Mouse (Mus musculus) G1E (cell line): ENCODE data around the gene Alg12. TPM values are rescaled to one million over a fixed set of nuclear protein-coding genes. Genes with fewer than 3 reads are reported as not detected.

Source experiments
- ATAC-seq: 2 replicates; pipeline ENCODE4 v1.8.0; 2016; ENCODE audit warnings: mild to moderate bottlenecking; ENCODE audit not compliant: insufficient number of reproducible peaks, poor library complexity, low FRiP score, severe bottlenecking; ENCODE audit errors: extremely low read depth
- DNase-seq: peaks from one replicate; pipeline ENCODE4 v3.0.0; 2012; ENCODE audit warnings: low spot score
- H3K27me3 ChIP-seq: 2 replicates; pipeline ENCODE4 v1.6.1; 2012; ENCODE audit warnings: mild to moderate bottlenecking, low read length, inconsistent platforms; ENCODE audit not compliant: insufficient read depth
- H3K36me3 ChIP-seq: replicated peaks from 2 replicates; pipeline ENCODE3; 2012; ENCODE audit warnings: mild to moderate bottlenecking, inconsistent platforms
- H3K4me1 ChIP-seq: 2 replicates; pipeline ENCODE4 v1.6.1; 2012; ENCODE audit warnings: low read depth, low read length, inconsistent platforms, mixed read lengths; ENCODE audit not compliant: insufficient read depth
- H3K4me3 ChIP-seq: 2 replicates; pipeline ENCODE4 v1.5.1; 2012; ENCODE audit warnings: low read depth, mild to moderate bottlenecking, inconsistent platforms, low read length, moderate library complexity, mixed read lengths
- H3K9me3 ChIP-seq: replicated peaks from 2 replicates; pipeline ENCODE4 v1.6.1; 2012; ENCODE audit warnings: inconsistent platforms
- CTCF ChIP-seq: IDR thresholded peaks from 2 replicates; pipeline ENCODE4 v1.5.1; 2012; ENCODE audit warnings: low read depth, low read length, inconsistent platforms, mixed read lengths
- GATA1 ChIP-seq: IDR thresholded peaks from 2 replicates; pipeline ENCODE4 v1.6.1; 2012; ENCODE audit warnings: borderline replicate concordance, low read length, inconsistent platforms, mixed read lengths
- GATA2 ChIP-seq: IDR thresholded peaks from 2 replicates; pipeline ENCODE4 v1.6.1; 2012; ENCODE audit warnings: low read depth, low read length, inconsistent platforms, borderline replicate concordance
- POLR2AphosphoS5 ChIP-seq: IDR thresholded peaks from 2 replicates; pipeline ENCODE4 v1.6.1; 2012; ENCODE audit warnings: low read depth, low read length, inconsistent platforms; ENCODE audit not compliant: insufficient replicate concordance
- TAL1 ChIP-seq: conservative IDR thresholded peaks from 2 replicates; pipeline ENCODE4 v1.6.1; 2012; ENCODE audit warnings: low read depth, low read length, inconsistent platforms, mixed read lengths
- polyA plus RNA-seq: library from polyadenylated mRNA; stranded (reverse); fragments of >175 nt; gene quantifications from 2 replicates; pipeline ENCODE4 v1.2.3, GENCODE M21; 2012
- total RNA-seq, 2 experiments: library from RNA; stranded (forward) in 1 of 2; stranded (reverse) in 1 of 2; fragments of 200-1000 nt in 1 of 2; fragments of >200 nt in 1 of 2; fragmentation: Nextera tagmentation in 1 of 2; gene quantifications; 2 replicates each; pipeline ENCODE4 v1.2.3; 2014 to 2017

The Alg12 gene
- total and polyA plus RNA-seq, 3 experiments = 4.8 to 18.1 (median 7.8) TPM

DNA sequence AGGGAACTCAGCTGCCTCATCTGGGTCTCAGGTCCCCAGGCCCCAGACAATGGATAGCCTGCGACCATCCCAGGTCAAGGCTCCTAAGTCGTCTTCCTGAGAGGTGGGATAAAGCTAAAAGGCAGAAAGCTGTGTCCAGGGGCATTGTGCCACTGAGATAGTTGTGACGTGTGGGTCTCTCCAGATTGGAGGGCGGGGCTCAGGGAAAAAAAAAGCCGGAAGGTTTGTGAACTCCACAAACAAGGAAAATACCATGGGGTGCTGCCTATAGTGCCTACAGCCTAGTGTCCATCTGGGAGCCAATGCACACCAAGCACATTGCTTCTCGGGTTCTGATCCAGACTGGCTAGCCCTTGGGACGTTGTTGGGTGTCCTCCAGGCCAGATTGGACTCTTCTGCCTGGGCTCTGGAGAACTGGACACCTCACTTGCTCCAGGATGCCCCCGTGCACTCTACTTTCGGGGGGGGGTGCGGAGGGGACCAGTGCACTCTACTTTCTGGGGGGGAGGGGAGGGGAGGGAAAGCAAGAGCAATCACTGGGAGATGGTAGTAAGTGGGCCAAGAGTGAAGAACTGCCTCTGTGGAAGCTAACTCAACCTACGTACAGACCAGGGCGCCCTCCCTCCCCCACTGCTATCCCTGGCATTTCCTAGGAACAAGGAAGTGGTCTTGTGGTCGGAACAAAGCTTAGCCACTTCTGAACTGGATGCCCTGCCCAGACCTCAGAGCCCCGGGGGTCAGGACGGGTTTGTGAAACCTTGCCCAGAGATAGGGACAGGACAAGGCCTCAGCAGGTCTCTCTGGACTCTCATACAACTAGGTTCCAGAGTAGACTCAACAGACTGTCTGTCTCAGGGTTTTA lies 36.1 kb upstream of the Alg12 start:
- TF ChIP-seq GATA2 = no peak
- no peak for TF ChIP-seq POLR2AphosphoS5
- TF ChIP-seq TAL1 = no peak
- TF ChIP-seq CTCF = no peak
- TF ChIP-seq GATA1 = no peak
- Histone ChIP-seq H3K4me3 (no peak overlapping the region), H3K27me3 (peaks cover 43% of the 10 kb centered on the region), H3K9me3 (no peaks in the 10 kb centered on the region), H3K36me3 (no peaks in the 10 kb centered on the region), H3K4me1 (no peaks in the 10 kb centered on the region; the same call in 1 of the 2 replicates)
- ATAC-seq (no peak), DNase-seq (no peak)

DNA sequence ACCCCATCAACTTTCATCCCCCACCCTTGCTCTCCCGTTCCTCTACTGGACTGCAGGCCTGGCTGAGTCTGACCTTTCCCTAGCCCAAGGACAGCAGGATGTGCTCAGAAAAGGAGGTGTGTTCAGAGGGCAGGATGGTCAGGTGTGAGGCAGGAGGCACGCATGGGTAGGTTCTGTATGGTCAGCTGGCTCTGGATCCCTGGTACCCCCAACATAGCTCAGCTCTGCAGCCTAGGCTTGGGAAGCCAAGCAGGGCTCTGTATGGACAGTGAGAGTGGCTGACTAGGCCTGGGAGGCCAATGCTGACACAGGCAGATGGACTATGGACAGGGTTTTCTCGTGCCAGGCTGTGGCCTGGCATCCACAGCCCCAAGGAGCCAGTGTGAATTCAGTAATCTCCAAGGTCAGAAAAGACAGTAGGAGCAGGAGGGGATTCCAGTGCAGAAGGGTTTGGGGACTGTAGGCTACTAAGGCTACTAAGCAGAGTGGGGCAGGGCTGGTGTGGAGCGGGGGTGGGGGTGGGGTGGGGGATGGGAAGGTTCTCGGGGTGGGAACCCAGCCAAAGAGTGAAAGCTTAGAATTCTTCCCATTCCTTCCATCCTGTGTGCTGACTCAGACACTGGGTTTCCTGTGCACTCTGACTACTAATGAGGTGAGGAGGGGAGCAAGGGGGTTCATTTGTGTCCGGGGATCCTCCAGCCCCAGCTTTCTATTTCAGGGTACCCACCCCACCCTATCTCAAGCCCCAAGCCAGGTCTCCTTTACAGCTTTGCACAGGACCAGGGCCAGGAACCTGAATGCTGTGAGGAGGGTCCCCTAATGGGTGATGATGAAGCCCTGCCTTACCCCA lies 35.2 kb upstream of the Alg12 start:
- H3K27me3 ChIP-seq = peaks cover 43% of the 10 kb centered on the region
- H3K9me3 ChIP-seq = no peaks in the 10 kb centered on the region
- no peak overlapping the region for H3K4me3 ChIP-seq
- TF ChIP-seq GATA1 = no peak
- TF ChIP-seq GATA2 = no peak
- no peak for TF ChIP-seq POLR2AphosphoS5
- TF ChIP-seq TAL1 = no peak
- TF ChIP-seq CTCF = no peak
- ATAC-seq (no peak), DNase-seq (no peak)
- no peaks in the 10 kb centered on the region; the same call in 1 of the 2 replicates for H3K4me1 ChIP-seq
- no peaks in the 10 kb centered on the region for H3K36me3 ChIP-seq

DNA sequence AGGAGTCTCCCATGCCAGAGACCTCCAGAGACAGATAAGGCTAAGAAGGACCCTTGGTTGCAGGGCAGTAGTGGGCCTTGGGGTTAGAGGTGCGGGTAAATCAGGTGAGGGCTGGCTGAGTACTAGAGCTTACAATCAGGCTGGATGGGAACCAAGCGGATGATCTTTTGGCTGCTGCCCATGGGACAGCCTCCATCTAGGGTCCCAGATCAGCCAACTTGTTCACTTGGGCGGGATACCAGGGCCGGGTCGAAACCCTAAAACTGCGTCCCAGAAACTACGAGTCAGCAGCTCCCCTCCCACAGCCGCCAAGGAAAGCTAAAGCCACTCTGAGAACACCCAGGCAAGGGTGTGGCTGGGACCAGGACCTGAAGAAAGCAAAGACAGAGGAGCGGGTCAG lies 34.0 kb upstream of the Alg12 start:
- no peak for DNase-seq
- no peaks in the 10 kb centered on the region for H3K36me3 ChIP-seq
- no peak for ATAC-seq
- H3K9me3 ChIP-seq = no peaks in the 10 kb centered on the region
- TF ChIP-seq GATA2 = no peak
- TF ChIP-seq GATA1 = no peak
- no peak for TF ChIP-seq POLR2AphosphoS5
- no peak for TF ChIP-seq CTCF
- TF ChIP-seq TAL1 = no peak
- H3K4me3 ChIP-seq = no peak overlapping the region
- H3K4me1 ChIP-seq = no peaks in the 10 kb centered on the region; the same call in 1 of the 2 replicates
- H3K27me3 ChIP-seq = peaks cover 41% of the 10 kb centered on the region

DNA sequence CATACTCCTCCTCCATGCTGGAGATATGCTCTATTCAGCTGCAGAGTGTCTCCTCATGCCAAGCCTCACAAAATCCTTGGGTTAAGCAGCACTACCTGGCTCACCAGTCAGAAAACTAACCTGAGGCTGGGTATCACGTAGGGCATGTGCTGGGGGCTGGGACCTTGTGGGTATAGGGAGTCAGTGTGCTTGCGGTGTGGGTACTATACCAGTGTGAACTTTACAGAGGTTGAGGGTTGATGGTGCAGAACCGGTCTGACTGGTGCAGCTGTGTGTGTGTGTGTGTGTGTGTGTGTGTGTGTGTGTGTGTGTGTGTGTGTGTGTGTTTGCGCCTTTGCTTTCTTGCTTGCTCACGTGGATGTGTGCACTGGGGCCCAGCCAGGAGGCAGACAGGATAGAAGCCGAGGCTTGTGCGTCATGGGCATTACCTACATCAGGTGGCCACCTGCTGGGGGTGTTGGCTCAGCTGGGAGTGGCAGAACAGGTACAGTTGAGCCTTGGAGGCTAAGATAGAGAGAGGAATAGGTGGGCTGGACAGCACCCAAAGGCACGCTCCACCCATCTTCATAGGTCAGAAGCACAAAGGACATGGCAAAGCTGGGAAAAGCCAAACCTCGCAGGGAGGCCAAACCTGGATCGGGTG lies 32.5 kb upstream of the Alg12 start:
- DNase-seq = no peak
- H3K36me3 ChIP-seq = no peaks in the 10 kb centered on the region

DNA sequence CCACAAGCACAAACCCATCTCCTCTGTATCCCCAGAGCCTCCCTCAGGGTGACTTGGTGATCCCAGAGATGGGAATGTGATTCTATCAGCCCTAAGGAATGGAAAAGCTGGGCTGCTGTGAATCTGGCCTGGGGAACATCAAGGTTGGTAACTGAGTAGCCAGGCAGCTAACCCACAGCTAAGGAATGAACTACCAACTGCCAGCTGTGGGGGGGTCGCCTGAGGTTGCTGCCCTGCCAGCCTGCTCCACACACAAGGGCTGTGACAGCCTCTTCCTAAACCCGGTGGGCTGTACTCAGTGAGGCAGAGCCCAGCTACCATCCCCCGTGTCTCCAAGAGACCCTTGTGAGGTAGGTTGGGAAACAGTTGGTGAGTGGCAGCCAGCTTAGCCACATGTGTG lies 32.0 kb upstream of the Alg12 start:
- Histone ChIP-seq H3K27me3 (peaks cover 30% of the 10 kb centered on the region), H3K9me3 (no peaks in the 10 kb centered on the region)
- no peak for ATAC-seq

More for the DNA sequence above, 32.5 kb upstream of the Alg12 start:
- no peak overlapping the region for H3K4me3 ChIP-seq
- ATAC-seq = no peak
- no peaks in the 10 kb centered on the region; the same call in 1 of the 2 replicates for H3K4me1 ChIP-seq
- no peak for TF ChIP-seq CTCF
- TF ChIP-seq GATA1 = no peak
- no peak for TF ChIP-seq POLR2AphosphoS5
- no peak for TF ChIP-seq GATA2
- TF ChIP-seq TAL1 = no peak
- peaks cover 32% of the 10 kb centered on the region for H3K27me3 ChIP-seq
- H3K9me3 ChIP-seq = no peaks in the 10 kb centered on the region

More for the DNA sequence above, 32.0 kb upstream of the Alg12 start:
- TF ChIP-seq GATA2 (no peak), POLR2AphosphoS5 (no peak), TAL1 (no peak), CTCF (no peak), GATA1 (no peak)
- no peaks in the 10 kb centered on the region; the same call in 1 of the 2 replicates for H3K4me1 ChIP-seq
- H3K4me3 ChIP-seq = no peak overlapping the region
- H3K36me3 ChIP-seq = no peaks in the 10 kb centered on the region
- DNase-seq = no peak
